Mouse (Mus musculus) bone marrow macrophage, adult 2 months (primary cell): ENCODE measurements around the gene Cabp7. TPM values are rescaled to one million over a fixed set of nuclear protein-coding genes. Genes with fewer than 3 reads are reported as not detected.

Experiments used
- H3K27ac ChIP-seq: 2 replicates; pipeline ENCODE4 v1.5.1; 2012; ENCODE audit warnings: low read depth, low read length; ENCODE audit not compliant: insufficient read depth
- H3K4me1 ChIP-seq: 2 replicates; pipeline ENCODE4 v1.6.1; 2012; ENCODE audit warnings: low read length; ENCODE audit not compliant: control insufficient read depth, insufficient read depth
- H3K4me3 ChIP-seq: 2 replicates; pipeline ENCODE4 v1.5.1; 2012; ENCODE audit warnings: mild to moderate bottlenecking, low read length, moderate library complexity; ENCODE audit not compliant: insufficient read depth
- CTCF ChIP-seq: IDR thresholded peaks from 2 replicates; pipeline ENCODE4 v1.5.1; 2012; ENCODE audit warnings: low read depth, mild to moderate bottlenecking, low read length, moderate library complexity
- POLR2A ChIP-seq: IDR thresholded peaks from 2 replicates; pipeline ENCODE4 v1.6.1; 2012; ENCODE audit warnings: mild to moderate bottlenecking, low read depth, low read length, borderline replicate concordance
- polyA plus RNA-seq: library from polyadenylated mRNA; stranded (reverse); fragments of >200 nt; gene quantifications from 2 replicates; pipeline ENCODE4 v1.2.4, GENCODE M21; 2012; ENCODE audit not compliant: missing spikeins, insufficient read depth, insufficient read length

Cabp7 gene
- polyA plus RNA-seq, 1 experiment, result not detected

GRCm38 (mm10) chr11:4691213-4691612, 55.4 kb downstream of the Cabp7 start:
- no peak overlapping the region for H3K4me3 ChIP-seq
- no peak overlapping the region for H3K27ac ChIP-seq
- H3K4me1 ChIP-seq, result no peaks in the 10 kb centered on the region
- TF ChIP-seq POLR2A (no peak), CTCF (no peak)

DNA sequence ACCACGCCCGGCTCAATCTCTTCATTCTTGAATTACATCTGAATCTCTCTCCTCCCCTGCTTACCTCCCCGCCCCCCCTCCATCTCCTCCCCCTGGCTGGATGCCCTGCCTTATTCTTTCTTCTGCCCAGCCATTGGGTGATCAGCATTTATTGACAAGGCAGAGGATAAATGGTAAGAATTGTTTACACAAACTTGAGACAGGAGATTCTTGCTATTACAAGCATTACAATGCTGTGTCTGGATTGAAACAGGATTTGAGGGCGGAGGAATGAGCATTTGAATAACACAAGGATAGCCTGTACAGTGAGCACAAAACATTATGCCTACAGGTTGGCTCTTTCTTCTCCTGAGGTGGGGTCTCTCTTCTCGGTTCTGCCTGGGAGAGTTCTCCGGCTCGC, 56.2 kb downstream of the Cabp7 start:
- Histone ChIP-seq H3K4me3 (no peak overlapping the region), H3K4me1 (no peaks in the 10 kb centered on the region), H3K27ac (no peak overlapping the region)
- TF ChIP-seq CTCF, result no peak

DNA sequence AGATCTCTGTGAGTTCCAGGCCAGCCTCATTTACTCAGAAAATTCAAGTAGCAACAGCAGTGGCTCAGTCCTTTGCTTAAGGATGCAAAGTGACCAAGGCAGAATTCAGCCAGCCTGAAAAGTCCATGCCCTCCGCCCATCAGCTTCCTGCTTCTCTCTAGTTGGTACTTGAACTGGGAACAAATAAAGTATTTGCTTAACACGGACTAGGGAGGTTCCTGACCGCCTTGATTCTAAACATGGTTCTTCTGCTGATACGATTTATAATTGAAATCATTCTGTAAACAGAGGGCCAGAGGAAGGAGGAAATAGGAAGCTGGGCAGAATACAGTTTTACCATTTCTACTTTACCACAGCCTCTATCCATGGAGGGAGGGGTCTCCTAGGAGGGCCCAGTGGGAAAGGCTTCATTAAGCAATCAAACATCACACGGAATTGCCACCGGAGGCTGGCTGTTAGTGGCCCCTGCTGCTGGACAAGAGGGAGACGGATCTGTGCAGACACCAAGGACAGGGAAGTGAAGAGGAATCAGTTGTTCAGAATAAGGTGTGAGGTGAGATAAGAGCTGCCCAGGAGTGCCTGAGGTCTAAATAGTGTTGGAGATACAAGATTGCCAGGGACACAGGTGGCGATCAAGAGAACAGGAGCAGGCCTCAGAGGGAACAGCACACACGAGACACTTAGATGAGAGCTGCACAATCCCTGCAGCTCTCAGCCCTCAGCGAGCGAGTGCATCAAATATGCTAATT, 57.8 kb downstream of the Cabp7 start:
- Histone ChIP-seq H3K4me1 (no peaks in the 10 kb centered on the region), H3K4me3 (no peak overlapping the region), H3K27ac (no peak overlapping the region)
- no peak for TF ChIP-seq CTCF
- no peak for TF ChIP-seq POLR2A

DNA sequence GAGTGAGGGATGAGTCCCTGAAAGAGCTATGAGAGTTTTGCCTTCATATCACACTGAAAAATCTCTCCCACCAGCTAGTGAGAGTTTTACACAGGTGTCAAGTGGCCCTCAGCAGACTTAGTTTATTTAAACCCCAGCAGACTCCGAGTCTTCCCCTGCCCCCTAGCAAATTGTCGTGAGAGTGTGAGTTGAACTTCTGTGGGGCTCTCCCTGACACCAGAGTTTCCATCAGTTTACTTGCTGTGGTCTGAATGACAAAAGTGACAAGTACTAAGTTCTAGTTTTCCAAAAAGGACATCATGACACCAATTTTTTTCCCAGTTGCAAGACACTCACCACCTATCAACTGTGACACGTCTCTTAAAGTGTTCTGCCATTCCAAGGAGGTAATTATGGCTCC, 58.7 kb downstream of the Cabp7 start:
- Histone ChIP-seq H3K4me1 (0 out of 2 replicates have a peak, but pooled peaks cover 4% of the 10 kb centered on the region), H3K4me3 (no peak overlapping the region), H3K27ac (no peak overlapping the region)
- TF ChIP-seq CTCF (no peak), POLR2A (no peak)

DNA sequence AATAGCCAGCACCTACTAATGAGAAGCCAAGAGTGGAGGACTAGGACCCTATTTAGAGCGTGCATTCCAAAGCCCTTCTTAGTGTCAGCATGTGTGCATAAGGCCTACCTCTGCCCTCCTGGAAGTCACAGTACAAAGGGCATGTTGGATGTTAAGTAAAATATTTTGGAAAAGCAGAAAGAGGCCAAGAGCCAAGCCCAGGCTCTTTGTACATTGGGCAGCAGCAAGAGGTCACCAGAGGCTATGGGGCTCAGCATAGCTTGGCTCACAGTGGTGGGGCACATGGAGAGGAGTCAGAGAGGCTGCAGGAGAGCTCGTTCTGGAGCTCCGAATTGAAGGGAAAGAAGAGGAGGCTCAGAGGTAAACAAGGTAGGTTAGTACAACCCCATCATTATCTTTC, 59.6 kb downstream of the Cabp7 start:
- Histone ChIP-seq H3K4me3 (no peak overlapping the region), H3K4me1 (0 out of 2 replicates have a peak, but pooled peaks cover 4% of the 10 kb centered on the region), H3K27ac (no peak overlapping the region)
- TF ChIP-seq CTCF (no peak), POLR2A (no peak)

Other genes with a start within 250 kb of the Cabp7 start
- gene Mtmr3, start 151.9 kb downstream of the Cabp7 start, polyA plus RNA-seq, result 43.1 and 43.5 TPM in 2 replicates
- not detected in 2 replicates for gene Gm11032, start 126.7 kb downstream of the Cabp7 start, polyA plus RNA-seq
- gene Ascc2, start 109.0 kb downstream of the Cabp7 start, polyA plus RNA-seq, result 34.2 and 36.5 TPM in 2 replicates
- 209 and 211 TPM in 2 replicates for gene Uqcr10, start 42.4 kb downstream of the Cabp7 start, polyA plus RNA-seq
- 34.0 and 36.1 TPM in 2 replicates for gene Zmat5, start 42.1 kb downstream of the Cabp7 start, polyA plus RNA-seq
- 76.7 and 76.8 TPM in 2 replicates for gene Nf2, start 102.8 kb upstream of the Cabp7 start, polyA plus RNA-seq
- 7.7 TPM in 2 replicates for gene Nipsnap1, start 127.2 kb upstream of the Cabp7 start, polyA plus RNA-seq
- 23.0 and 23.3 TPM in 2 replicates for gene Thoc5, start 148.5 kb upstream of the Cabp7 start, polyA plus RNA-seq
- not detected in 2 replicates for gene Nefh, start 201.3 kb upstream of the Cabp7 start, polyA plus RNA-seq
- 165 and 185 TPM in 2 replicates for gene Ap1b1, start 240.0 kb upstream of the Cabp7 start, polyA plus RNA-seq